Mouse (Mus musculus): ENCODE measurements at regions not wholly inside any gene's neighbourhood (a gene's known extent, or its start where the extent isn't known, plus 50 kb on each side); places are given as distances from the start of the nearest gene placed in this dataset.
"Not testable (repeated sequence)": the region's sequence is repeated elsewhere in the genome, so short reads cannot be mapped to it uniquely, and the experiment has no call there.

GRCm38 (mm10) chr17:14133986-14134385, 70.1 kb downstream of the Dact2 start:
- DNase-seq (ENCODE audit: low spot score) (no peak), ATAC-seq (ENCODE audit: low FRiP score, low TSS enrichment) (no peak)
- no peaks in the 10 kb centered on the region for H3K9me3 ChIP-seq (ENCODE audit: control insufficient read depth, low read length)
- H3K4me3 ChIP-seq (ENCODE audit: low read depth, low read length), result no peak overlapping the region
- H3K27ac ChIP-seq (replicated peaks), result no peak overlapping the region
- no peak overlapping the region for H3K9ac ChIP-seq (ENCODE audit: low read length)
- TF ChIP-seq EP300 (optimal IDR thresholded peaks at IDR 0.05), result no peak
- TF ChIP-seq CTCF (IDR thresholded peaks at IDR 0.05; ENCODE audit: low read depth), result no peak
- no peak overlapping the region for H3K4me2 ChIP-seq (replicated peaks; ENCODE audit: low read depth)
- H3K36me3 ChIP-seq (ENCODE audit: control insufficient read depth, insufficient read depth, low read length), result no peaks in the 10 kb centered on the region
- WGBS, result 79% methylated on average over 2 of the region's 2 CpGs
- H3K4me1 ChIP-seq (replicated peaks; ENCODE audit: control insufficient read depth, insufficient read depth), result no peaks in the 10 kb centered on the region
- H3K27me3 ChIP-seq (ENCODE audit: control insufficient read depth, insufficient read depth, low read length), result no peaks in the 10 kb centered on the region; the same call in 1 of the 2 replicates

- H3K9me3 ChIP-seq (ENCODE audit: control insufficient read depth, low read length); H3K4me2 ChIP-seq (replicated peaks; ENCODE audit: low read depth); H3K27ac ChIP-seq (replicated peaks); H3K4me3 ChIP-seq (ENCODE audit: low read depth, low read length); ATAC-seq (ENCODE audit: low FRiP score, low TSS enrichment); H3K36me3 ChIP-seq (ENCODE audit: control insufficient read depth, insufficient read depth, low read length); H3K4me1 ChIP-seq (replicated peaks; ENCODE audit: control insufficient read depth, insufficient read depth); H3K9ac ChIP-seq (ENCODE audit: low read length); DNase-seq (ENCODE audit: low spot score); H3K27me3 ChIP-seq (ENCODE audit: control insufficient read depth, insufficient read depth, low read length): not testable (repeated sequence)
- WGBS, result 16% methylated on average over 2 of the region's 2 CpGs
- peak; percentile 66 for TF ChIP-seq CTCF (IDR thresholded peaks at IDR 0.05; ENCODE audit: low read depth)
Observed at GRCm38 (mm10) chr17:14127031-14127430, 67.7 kb upstream of the Gm7358 start.

- no peak overlapping the region for H3K27ac ChIP-seq (replicated peaks)
- no peaks in the 10 kb centered on the region for H3K9me3 ChIP-seq (ENCODE audit: control insufficient read depth, low read length)
- no peak overlapping the region for H3K4me3 ChIP-seq (ENCODE audit: low read depth, low read length)
- no peak overlapping the region for H3K4me2 ChIP-seq (replicated peaks; ENCODE audit: low read depth)
- H3K9ac ChIP-seq (ENCODE audit: low read length), result no peak overlapping the region
- 33% methylated on average over 3 of the region's 3 CpGs for WGBS
- no peaks in the 10 kb centered on the region for H3K4me1 ChIP-seq (replicated peaks; ENCODE audit: control insufficient read depth, insufficient read depth)
- DNase-seq (ENCODE audit: low spot score) (no peak), ATAC-seq (ENCODE audit: low FRiP score, low TSS enrichment) (no peak)
- no peaks in the 10 kb centered on the region for H3K27me3 ChIP-seq (ENCODE audit: control insufficient read depth, insufficient read depth, low read length)
- no peaks in the 10 kb centered on the region for H3K36me3 ChIP-seq (ENCODE audit: control insufficient read depth, insufficient read depth, low read length)
- TF ChIP-seq EP300 (optimal IDR thresholded peaks at IDR 0.05), result no peak
- TF ChIP-seq CTCF (IDR thresholded peaks at IDR 0.05; ENCODE audit: low read depth), result no peak
Observed at GRCm38 (mm10) chr17:14118863-14119262, 59.5 kb upstream of the Gm7358 start.

GRCm38 (mm10) chr17:14116223-14116622, 56.9 kb upstream of the Gm7358 start:
- 93% methylated on average over 2 of the region's 2 CpGs for WGBS
- no peaks in the 10 kb centered on the region for H3K9me3 ChIP-seq (ENCODE audit: control insufficient read depth, low read length)
- H3K27ac ChIP-seq (replicated peaks), result no peak overlapping the region
- H3K9ac ChIP-seq (ENCODE audit: low read length), result no peak overlapping the region
- no peak overlapping the region for H3K4me3 ChIP-seq (ENCODE audit: low read depth, low read length)
- no peak overlapping the region for H3K4me2 ChIP-seq (replicated peaks; ENCODE audit: low read depth)
- TF ChIP-seq CTCF (IDR thresholded peaks at IDR 0.05; ENCODE audit: low read depth) (no peak), EP300 (optimal IDR thresholded peaks at IDR 0.05) (no peak)
- no peak for DNase-seq (ENCODE audit: low spot score)
- ATAC-seq (ENCODE audit: low FRiP score, low TSS enrichment), result no peak
- no peaks in the 10 kb centered on the region for H3K36me3 ChIP-seq (ENCODE audit: control insufficient read depth, insufficient read depth, low read length)
- H3K4me1 ChIP-seq (replicated peaks; ENCODE audit: control insufficient read depth, insufficient read depth), result no peaks in the 10 kb centered on the region
- no peaks in the 10 kb centered on the region for H3K27me3 ChIP-seq (ENCODE audit: control insufficient read depth, insufficient read depth, low read length)

GRCm38 (mm10) chr17:14114856-14115255, 55.5 kb upstream of the Gm7358 start:
- 74% methylated on average over 2 of the region's 2 CpGs for WGBS
- Histone ChIP-seq H3K27ac (replicated peaks) (no peak overlapping the region), H3K4me2 (replicated peaks; ENCODE audit: low read depth) (no peak overlapping the region), H3K36me3 (ENCODE audit: control insufficient read depth, insufficient read depth, low read length) (no peaks in the 10 kb centered on the region), H3K27me3 (ENCODE audit: control insufficient read depth, insufficient read depth, low read length) (no peaks in the 10 kb centered on the region), H3K4me3 (ENCODE audit: low read depth, low read length) (no peak overlapping the region), H3K9me3 (ENCODE audit: control insufficient read depth, low read length) (no peaks in the 10 kb centered on the region), H3K4me1 (replicated peaks; ENCODE audit: control insufficient read depth, insufficient read depth) (no peaks in the 10 kb centered on the region), H3K9ac (ENCODE audit: low read length) (no peak overlapping the region)
- no peak for TF ChIP-seq EP300 (optimal IDR thresholded peaks at IDR 0.05)
- no peak for TF ChIP-seq CTCF (IDR thresholded peaks at IDR 0.05; ENCODE audit: low read depth)
- no peak for DNase-seq (ENCODE audit: low spot score)
- ATAC-seq (ENCODE audit: low FRiP score, low TSS enrichment), result no peak

GRCm38 (mm10) chr17:14111692-14112091, 52.4 kb upstream of the Gm7358 start:
- H3K4me1 ChIP-seq (replicated peaks; ENCODE audit: control insufficient read depth, insufficient read depth); H3K27ac ChIP-seq (replicated peaks); DNase-seq (ENCODE audit: low spot score); H3K9me3 ChIP-seq (ENCODE audit: control insufficient read depth, low read length); ATAC-seq (ENCODE audit: low FRiP score, low TSS enrichment); H3K9ac ChIP-seq (ENCODE audit: low read length); H3K27me3 ChIP-seq (ENCODE audit: control insufficient read depth, insufficient read depth, low read length); H3K4me3 ChIP-seq (ENCODE audit: low read depth, low read length); H3K4me2 ChIP-seq (replicated peaks; ENCODE audit: low read depth); H3K36me3 ChIP-seq (ENCODE audit: control insufficient read depth, insufficient read depth, low read length): not testable (repeated sequence)
- 10% methylated on average over 1 of the region's 1 CpGs for WGBS
- TF ChIP-seq CTCF (IDR thresholded peaks at IDR 0.05; ENCODE audit: low read depth), result peak; percentile 72

Measured in stomach, postnatal 0 days (tissue).